ENCODE assay signal across 21 mouse cellular contexts in genomic region chr13:72241919-72242318, GRCm38 (mm10).
"Had no signal": no experiment of that assay in that cellular context is flagged by ENCODE, and none has a peak within 500 bp of the region (broad histone marks: within the 10 kb centered on the region; RNA-seq: fewer than 3 reads in every experiment).

No protein-coding gene starts in this region.

- H3K4me3 ChIP-seq: lung, embryonic 15.5 days; megakaryocyte, embryonic 14.5 days; midbrain, embryonic 13.5 days; midbrain, embryonic 15.5 days; myocyte; neural tube, embryonic 13.5 days; neural tube, embryonic 15.5 days had no signal

- H3K36me3 ChIP-seq: lung, embryonic 15.5 days; midbrain, embryonic 13.5 days; midbrain, embryonic 15.5 days; neural tube, embryonic 13.5 days; neural tube, embryonic 15.5 days had no signal

- H3K4me1 ChIP-seq: lung, embryonic 15.5 days; megakaryocyte, embryonic 14.5 days; midbrain, embryonic 15.5 days; neural tube, embryonic 13.5 days; neural tube, embryonic 15.5 days had no signal

- H3K9me3 ChIP-seq: lung, embryonic 15.5 days; midbrain, embryonic 13.5 days; midbrain, embryonic 15.5 days; neural tube, embryonic 13.5 days; neural tube, embryonic 15.5 days had no signal

- H3K9ac ChIP-seq: lung, embryonic 15.5 days; midbrain, embryonic 13.5 days; midbrain, embryonic 15.5 days; neural tube, embryonic 13.5 days; neural tube, embryonic 15.5 days had no signal

- H3K27ac ChIP-seq: lung, embryonic 15.5 days; macrophage; midbrain, embryonic 13.5 days; midbrain, embryonic 15.5 days; neural tube, embryonic 13.5 days; neural tube, embryonic 15.5 days had no signal

- DNase-seq: lung, adult 2 months; lung, postnatal 14 days; lung, postnatal 36 days; retina, postnatal 1 day; right cerebral cortex, adult 18-20 months; right cerebral cortex, postnatal 25 days; right cerebral cortex, postnatal 4 days; spleen, adult 18-20 months; thymus, adult 18-20 months; thymus, postnatal 25 days; thymus, postnatal 4 days had no signal

- H3K27me3 ChIP-seq: lung, embryonic 15.5 days; megakaryocyte, embryonic 14.5 days; midbrain, embryonic 13.5 days; midbrain, embryonic 15.5 days had no signal

- ATAC-seq: lung, postnatal 0 days; midbrain, embryonic 13.5 days; midbrain, embryonic 15.5 days had no signal

- H3K4me2 ChIP-seq: lung, embryonic 15.5 days; midbrain, embryonic 11.5 days; midbrain, embryonic 13.5 days; midbrain, embryonic 15.5 days; neural tube, embryonic 13.5 days; neural tube, embryonic 15.5 days had no signal
